Mouse (Mus musculus): ENCODE data around the gene Muc4.

Gene Muc4

DNA sequence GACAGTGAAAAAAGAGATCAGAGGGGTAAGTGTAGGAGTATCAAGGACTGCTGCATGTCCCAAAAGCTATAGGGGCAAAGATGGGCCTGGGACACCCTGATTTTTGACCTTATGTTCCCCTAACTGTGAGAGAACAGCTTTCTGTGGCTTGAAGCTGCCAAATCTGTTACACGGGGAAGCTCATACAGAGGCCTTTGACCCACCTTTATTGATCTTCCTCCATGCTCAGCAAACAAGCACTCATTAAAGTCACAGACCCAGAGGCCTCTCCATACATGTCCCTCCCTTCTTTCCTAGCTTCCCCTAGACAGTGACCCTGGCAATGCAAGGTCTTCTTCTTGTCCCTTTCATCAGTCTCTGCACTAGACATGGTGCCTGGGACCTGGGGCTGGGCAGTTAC is 7.0 kb upstream of the Muc4 start:
- no peak for DNase-seq

DNA sequence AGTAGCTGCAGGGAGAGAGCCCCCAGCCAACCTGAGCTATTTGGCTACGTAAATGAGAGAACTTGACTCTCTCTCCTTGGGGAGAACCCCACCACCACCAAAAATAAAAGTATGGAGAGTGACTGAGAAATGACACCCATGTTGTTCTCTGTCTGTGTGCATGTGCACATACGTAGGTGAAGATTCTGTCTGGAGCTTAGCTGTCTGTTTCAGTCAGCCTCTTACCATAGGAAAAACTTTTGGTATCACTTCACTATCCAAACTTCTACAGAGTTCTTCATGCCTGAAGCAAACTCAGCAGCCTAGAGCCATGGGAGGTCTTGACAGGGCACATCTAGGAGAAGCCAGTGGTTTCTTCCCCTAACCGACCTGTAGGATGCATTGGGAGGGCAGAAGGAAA is 2.5 kb upstream of the Muc4 start:
- DNase-seq, result no peak

DNA sequence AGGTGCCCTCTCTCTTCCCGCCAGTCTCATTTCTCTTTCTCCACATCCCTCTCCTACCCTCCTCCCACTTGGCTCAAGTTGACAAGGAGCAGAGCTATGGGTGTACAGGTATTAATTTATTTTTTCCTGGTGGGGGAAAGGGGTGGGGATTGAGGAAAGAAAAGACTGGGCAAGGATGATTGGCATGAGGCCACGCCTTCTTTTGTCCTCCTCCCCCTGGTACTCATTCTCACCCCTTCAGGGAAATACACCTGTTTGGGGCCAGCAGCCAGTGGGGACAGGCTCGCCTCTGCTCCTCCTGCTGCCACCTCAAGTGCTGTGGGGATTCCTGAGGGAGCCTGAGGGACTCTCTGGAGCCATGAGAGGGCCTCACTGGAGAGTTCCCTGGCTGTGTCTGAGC is 336 bp downstream of the Muc4 start:
- no peak for DNase-seq

DNA sequence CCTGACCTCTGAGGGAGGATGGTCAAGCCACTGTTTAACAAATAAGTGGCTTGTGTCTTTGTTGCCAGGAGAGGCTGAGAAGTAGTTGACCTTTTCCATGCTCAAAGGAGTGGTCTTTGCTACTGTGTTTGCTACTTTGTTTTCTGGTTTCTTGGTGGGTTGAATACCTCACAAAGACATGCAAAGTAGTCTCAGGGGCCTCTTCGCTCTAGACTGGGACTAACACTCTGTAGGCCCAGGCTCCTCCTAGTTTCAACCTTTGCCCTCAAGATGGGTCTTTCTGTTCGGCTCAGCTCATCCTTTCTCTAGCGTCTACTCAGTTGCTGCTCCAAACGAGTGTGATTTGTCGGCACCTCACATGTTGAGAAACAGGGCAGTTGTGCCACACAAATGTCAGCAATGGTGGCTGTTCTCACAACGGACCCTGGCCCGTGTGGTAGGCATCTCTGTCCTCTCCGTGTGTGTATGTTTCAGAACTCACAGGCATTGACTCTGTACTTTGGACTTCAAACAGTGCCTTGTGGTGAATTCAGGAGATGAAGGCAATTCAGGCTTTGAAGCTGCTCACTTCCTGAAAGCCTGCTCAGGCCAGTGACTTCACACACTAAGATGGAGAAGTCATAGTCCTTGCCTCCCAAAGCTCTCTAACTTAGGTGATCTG is 4.4 kb downstream of the Muc4 start:
- no peak for DNase-seq

DNA sequence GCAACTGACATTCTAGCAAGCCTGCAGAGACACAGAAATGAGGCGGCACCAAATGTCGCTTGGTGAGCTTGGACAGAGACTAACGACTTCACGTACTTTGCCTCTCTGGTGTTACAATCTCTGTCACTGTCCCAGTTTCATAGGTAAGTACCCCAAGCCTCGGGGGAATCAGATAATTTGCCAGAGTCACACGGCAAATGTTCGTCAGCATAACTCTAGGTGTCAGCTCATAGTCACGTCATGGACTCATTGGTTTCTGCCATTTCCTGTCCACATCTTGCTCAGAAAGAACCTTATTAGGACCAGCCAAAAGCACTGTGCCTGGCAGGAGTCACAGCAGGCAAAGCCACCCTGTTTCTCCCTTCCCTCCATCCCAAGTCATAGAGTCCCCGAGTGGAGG is 5.7 kb downstream of the Muc4 start:
- no peak for DNase-seq

DNA sequence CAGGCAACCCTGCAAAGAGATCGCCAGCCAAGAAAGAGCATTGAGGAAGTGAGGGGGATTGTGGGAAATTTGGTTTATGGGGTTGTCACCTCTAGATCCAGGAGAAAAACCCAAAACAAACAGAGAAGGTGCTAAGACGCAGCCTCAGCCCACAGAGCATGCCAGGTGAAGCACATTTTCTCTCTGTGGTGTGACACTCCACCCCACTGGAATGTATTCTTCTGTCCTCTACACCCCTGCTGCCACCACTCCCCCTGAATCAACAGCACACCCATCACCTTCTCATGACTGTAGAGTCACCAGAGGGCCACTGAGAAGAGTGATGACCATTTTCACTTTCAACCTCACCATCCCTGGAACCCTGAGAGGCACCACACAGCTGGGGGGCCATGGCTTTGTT is 7.0 kb downstream of the Muc4 start:
- no peak for DNase-seq

DNA sequence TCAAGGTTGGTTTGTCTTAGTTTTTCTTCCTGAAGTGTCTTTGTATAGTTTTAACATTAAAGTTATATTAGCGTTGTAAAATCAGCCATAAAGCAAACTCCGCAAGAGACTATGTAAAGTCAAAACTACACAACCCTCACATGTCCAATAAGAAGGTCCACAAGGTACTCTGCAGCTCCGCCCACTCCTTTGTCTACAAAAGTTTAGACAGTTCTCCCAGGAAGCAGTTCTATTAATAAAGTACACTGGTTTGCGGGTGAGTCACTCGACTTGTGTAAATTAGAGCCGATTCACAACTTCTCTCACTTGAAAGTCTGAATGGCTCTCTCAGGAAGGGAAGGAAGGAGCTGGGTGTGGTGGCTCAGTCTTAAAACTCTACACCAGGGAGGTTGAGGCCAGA is 10.2 kb downstream of the Muc4 start:
- no peak for DNase-seq

DNA sequence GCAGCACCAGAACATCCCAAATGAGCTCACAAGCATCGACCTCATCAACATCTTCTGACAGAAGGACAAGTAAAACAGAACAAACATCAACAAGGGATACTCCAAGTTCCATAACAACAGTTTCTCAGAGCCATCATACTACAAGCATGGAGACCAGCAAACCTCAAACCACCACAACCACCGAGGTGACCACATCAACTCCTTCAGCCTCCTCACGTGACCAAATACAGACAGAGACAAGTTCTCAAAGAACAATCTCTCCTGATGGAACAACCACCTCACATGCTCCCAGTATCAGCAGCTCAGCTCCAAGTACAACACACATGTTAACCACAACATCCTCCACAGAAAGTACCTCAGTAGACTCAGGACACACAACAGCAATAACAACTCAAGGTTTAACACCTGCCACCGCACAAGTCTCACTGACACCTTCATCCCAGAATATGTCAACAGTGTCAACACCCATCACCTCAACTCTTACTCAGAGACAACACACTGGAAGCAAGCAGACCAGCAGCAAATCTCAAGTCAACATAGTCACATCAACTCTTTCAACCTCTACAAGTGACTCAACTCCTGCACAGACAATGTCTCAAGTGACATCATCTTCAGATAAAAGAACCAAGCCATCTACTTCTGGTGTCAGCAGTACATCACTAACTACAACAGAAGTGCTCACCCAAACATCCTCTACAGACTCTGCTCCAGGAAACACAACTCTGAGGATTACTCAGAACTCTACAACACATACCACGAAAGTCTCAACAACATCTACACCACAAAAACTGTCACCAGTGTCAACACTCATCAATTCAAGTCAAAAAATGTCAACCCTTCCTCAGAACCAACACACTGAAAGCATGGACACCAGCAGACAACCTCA is 14.8 kb downstream of the Muc4 start:
- DNase-seq, result no peak

DNA sequence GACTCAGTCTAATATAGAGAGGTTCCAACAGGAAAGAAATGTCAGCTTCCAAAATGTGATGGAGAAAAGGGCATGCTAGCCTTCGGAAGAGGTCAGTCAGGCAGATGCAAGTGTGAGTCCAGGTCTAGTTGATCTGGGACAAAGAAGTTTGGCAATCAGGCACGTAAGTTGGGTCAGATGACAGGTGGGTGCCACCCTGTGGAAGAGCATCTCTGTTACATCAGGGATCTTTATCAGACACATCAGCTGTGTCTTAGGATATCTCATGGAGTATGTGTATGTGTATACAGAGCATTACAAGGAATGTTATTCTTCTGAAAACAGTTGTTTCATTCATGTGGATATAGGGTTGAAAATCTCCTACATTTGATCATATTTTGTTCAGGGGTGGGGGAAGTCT is 28.9 kb downstream of the Muc4 start:
- DNase-seq, result no peak

DNA sequence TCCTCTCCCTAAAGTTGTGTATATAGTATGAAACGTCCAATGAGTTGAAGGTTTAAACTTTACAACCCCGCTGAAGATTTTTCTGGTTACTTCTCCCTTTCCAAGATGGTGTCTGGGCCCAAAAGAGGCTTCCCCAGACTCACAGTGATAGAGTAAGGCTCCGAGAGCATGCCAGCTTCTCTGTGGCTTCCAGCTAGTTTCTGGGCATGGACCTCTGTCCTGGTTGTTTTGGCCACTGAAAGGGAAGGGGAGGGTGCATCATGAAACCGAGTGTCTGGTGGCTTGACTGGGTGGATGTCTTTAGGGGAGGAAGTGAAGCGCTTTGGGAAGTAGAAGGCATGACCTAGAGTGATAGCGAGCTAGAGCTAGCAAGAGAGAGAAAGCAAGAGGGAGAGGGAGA is 29.3 kb downstream of the Muc4 start:
- no peak for DNase-seq

DNA sequence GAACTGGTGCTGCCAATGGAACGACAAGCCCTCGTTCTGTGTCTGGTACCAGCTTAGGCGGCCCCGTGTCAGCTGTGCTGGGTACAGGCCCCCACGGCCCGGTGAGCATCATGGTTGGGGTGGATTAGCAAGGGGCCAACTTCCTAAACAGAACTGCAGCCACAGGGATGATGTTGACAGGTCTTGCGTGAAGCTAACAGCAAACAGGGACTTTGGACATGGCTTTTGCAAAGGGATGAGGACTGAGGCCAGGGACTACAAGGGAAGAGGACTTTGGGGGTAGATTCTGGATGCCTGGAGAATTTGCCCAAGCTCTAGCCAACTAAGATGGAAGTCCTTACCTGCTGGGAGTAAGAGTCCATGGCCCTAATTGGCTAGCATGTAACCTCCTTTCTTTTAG is 31.2 kb downstream of the Muc4 start:
- DNase-seq, result no peak

DNA sequence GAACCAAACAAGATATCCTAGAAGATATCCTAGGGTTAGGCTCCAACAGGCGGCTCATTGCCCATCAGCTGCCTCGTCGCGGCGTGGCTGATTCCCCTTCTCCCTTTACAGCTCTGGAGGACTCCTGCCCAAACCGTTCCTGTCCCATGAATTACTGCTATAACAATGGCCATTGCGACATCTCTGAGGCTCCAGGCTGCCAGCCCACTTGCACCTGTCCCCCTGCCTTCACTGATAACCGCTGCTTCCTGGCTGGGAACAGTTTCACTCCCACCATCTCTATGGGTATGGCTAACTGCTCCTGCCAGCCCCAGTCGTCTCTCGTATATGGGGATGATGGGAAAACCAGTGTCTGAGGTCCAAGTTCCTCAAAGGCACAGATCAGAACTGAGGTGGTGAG is 41.0 kb downstream of the Muc4 start:
- DNase-seq, result no peak

DNA sequence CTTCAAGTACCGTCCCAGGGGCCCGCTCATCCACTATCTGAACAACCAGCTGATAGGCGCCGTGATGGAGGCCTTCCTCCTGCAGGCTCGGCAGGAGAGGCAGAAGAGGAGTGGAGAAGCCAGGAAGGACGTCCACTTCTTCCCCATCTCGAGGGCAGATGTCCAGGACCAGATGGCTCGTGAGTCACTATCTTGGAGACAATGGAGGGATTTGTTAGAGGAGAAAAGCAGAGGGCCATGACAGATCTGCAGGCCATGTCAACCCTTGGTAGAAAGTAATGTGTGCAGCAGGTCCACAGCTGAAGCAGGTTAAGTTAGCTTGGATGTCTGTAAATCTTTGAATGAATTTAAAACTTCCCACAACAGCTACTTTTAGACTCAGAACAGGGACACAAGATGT is 43.3 kb downstream of the Muc4 start:
- DNase-seq, result no peak

DNA sequence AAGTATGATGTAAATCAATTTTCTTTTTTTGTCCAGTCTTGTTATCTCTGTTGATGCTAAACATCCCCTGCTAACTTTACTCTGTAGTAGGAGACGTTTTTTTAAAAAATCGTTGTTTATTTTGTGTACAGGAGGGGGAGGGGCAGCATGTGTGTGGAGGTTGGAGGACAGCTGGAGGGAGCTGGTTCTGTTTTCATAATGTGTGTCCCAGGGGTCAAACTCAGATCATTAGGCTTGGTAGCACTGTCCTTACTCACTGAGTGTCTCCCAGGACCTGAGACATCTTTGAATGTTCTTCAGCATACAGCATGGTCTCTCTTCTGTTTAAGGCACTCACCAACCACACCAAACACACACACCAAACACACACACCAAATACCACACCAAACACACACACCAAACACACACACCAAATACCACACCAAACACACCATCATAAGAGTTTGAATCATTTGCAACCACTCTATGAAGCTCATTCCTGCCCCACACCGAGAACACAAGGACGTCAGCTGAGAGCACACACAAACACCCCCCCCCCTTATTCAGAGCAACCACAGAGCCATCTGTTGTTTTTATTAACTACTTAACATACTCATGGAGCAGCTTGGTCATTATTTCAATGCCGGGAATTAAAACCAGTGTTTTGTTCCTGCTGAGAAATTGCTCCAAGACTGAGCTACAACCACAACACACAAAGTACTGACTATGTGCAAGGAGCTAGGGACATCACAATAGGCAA is 47.8 kb downstream of the Muc4 start:
- no peak for DNase-seq

DNA sequence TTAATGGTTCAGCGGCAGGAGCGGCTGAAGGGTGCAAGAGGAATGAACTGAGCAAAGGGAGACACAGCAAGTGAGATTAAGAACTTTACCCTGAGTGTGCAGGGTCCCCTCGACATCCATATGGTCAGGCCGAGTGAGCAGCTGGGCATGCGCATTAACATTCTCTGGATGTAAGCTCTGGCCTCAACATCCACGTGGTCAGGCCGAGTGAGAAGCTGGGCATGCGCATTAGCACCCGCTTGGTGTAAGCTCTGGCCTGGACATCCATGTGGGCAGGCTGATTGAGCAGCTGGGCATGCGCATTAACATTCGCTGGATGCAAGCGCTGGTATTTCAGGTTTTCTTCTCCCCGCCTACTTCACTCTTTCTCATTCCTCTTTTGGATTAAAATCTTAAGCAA is 49.2 kb downstream of the Muc4 start:
- no peak for DNase-seq

DNA sequence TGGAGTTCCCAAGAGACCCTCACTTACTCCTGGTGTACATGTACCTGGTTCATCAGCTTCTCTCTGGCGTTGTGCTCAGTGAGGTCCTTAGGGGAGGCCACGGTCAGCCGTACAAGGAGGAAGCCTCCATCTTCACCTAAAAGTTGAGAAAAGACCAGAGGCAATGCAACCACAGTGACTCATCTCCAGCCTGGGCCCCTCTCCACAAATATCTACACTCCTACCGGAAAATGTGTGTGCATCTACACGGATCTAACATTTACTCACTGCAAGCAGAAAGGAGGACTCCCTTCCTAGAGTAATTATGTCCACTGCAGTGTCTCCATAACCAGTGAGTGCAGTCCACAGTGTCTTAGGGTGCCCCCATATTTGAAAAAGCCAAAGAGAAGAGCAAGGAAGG is 54.4 kb downstream of the Muc4 start:
- DNase-seq, result no peak

DNA sequence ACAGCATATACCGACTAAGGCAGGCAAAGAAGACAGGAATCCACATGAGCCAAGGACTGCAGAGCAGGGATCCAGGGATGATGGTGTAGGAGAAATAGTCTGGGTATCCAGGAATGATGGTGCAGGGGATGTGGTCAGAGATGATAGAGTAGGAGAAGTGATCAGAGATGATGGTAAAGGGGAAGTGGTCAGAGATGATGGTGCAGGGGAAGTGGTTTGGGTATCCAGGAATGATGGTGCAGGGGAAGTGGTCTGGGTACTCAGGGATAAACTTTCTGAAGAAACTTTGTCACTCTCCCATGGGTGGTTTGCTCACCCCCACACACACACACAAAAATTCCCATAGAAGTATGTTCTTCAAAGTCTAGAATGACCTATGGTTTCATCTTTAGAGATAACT is 59.5 kb downstream of the Muc4 start:
- no peak for DNase-seq

DNA sequence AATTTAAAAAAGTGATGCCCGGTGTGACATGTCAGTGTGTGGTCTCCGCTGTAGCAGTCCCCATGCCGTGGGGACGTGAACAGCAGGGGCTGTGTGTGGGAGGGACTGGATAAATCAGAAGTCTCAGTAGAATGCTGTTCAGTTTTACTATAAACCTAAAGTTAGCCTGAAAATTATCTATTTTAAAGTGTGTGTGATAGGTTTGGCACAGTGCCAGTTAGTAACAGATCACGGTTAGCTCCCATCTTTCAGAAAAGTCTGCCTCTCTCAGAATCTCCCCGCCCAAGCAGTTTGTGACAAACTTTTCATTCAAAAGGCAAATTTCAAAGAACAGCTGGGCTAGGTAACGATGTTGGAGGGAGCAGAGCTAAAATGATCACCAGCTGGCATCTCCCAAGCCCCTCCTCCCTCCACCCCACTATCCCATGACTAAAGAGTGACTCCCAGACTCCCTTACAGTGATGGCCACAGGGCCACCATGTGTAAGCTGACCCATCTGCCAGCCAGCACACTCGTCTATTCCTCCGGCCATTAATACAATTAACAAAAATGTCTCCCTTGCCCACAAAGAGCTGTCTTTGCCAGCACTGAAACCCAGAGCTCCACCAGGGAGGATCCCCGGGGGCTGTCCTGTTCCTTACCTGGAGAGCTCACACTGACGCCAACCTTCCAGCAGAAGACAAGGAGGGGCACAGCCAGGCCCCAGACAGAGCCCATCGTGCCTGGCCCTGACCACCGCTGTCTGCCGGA is 61.2 kb downstream of the Muc4 start:
- DNase-seq, result no peak

DNA sequence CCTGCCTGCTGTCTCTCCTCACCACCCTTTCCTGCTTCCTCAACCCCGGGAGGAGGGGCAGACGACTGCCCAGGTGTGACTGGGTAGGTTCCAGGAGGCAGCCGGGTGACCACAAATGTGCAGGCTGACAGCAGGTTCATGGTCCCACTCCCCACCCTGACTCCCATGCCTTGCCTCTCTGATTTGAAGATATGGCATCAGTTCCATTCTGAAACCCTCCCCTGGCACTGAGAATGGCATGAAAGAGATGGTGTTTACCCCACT is 61.7 kb downstream of the Muc4 start, which contains the start of gene Muc20:
TSS of gene Muc20 (minus strand) at position 10 of the 264 bp plus-strand sequence.
- no peak for DNase-seq

DNA sequence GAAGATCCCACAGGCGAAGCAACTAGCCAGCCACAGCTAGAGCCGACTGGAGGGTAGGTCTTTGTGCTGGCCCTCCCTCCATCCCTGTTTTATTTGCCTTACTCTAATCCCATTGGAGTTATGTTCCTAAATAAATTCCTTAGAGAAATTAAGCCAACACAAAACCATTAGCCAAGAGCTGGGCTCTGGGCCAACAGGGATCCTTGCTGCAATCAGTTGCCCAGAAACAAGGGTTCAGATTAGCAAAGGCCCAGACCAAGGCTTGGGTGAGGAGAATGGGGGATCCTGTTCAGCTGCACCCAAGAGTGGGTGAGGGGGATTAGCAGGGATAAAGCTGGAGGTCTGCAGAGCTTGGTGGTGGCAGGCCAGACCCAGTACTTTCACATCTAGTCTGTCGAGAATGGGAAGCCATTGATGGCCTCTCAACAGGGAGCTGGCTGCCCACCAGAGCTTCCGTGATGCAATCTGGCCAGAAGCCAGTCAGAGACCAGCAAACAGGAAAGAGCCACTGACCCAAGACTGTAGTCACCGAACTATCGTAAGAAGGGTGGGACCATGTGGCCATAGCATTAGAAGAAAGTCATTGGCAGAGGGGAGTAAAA is 67.7 kb downstream of the Muc4 start:
- no peak for DNase-seq

DNA sequence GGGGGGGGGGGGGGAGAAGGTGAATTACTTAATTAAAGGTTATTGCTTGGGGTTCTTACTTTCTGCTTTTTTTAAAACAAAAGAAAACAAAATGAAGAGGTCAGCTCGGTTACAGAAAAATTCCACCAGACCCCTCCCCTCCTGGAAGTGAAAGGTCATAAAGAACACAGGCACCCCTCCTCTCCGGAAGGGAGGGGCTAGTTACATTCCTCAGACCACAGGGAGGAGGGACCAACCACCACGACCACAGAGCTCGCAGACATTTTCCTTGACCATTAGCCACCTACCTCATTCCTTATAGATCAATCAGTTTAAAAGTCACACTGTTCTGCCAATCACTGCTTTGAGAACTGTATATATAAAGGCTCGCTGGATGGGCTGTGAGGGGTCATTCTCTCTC is 68.2 kb downstream of the Muc4 start:
- no peak for DNase-seq

DNA sequence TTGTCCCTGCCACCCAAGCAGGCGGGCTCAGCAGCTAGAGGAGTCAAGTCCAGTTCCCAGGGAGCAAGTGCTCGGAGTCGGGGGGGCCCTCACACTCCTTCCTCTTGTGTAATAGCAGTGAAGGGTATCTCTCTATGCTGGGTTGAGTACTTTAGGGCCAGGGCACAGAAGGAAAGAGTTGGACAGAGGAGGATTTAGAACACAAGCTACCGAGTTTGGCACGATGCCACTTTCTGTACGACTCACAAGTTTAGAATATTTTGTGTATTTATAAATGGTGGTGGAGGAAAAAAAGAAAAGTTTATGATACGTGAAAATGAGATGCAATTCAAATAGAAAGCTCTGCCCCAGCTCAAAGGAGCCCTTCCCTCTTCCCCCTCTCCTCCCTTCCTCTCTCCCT is 69.5 kb downstream of the Muc4 start:
- no peak for DNase-seq

Data from thymus, adult 18-20 months (tissue).